Mouse (Mus musculus) spleen, adult 2 months (tissue): ENCODE results near the gene R3hdm2. TPM values are rescaled to one million over a fixed set of nuclear protein-coding genes. Genes with fewer than 3 reads are reported as not detected.

Source experiments
- DNase-seq, 2 experiments: peaks; one replicate each; pipeline versions ENCODE4 v3.0.0 to v3.0.0-alpha.2; 2012 to 2021; ENCODE audit warnings: low spot score in 2 of 2, low read depth in 1 of 2
- H3K27ac ChIP-seq: fragments of 200-500 bp; 2 replicates; pipeline ENCODE4 v1.5.1; 2012; ENCODE audit warnings: low read length, inconsistent platforms; ENCODE audit not compliant: insufficient read depth
- H3K27me3 ChIP-seq: fragments of 200-500 bp; 2 replicates; pipeline ENCODE4 v1.6.1; 2012; ENCODE audit warnings: mild to moderate bottlenecking, moderate library complexity, low read length, inconsistent platforms; ENCODE audit not compliant: control insufficient read depth, insufficient read depth
- H3K36me3 ChIP-seq: fragments of 200-500 bp; 2 replicates; pipeline ENCODE4 v1.6.1; 2012; ENCODE audit warnings: mild to moderate bottlenecking, low read length, inconsistent platforms; ENCODE audit not compliant: control insufficient read depth, insufficient read depth
- H3K4me1 ChIP-seq: fragments of 200-500 bp; 2 replicates; pipeline ENCODE4 v1.6.1; 2011; ENCODE audit warnings: inconsistent platforms; ENCODE audit not compliant: control insufficient read depth, insufficient read depth, insufficient read length
- H3K4me3 ChIP-seq: fragments of 200-500 bp; 2 replicates; pipeline ENCODE4 v1.5.1; 2011; ENCODE audit warnings: mild to moderate bottlenecking, inconsistent platforms; ENCODE audit not compliant: insufficient read depth, insufficient read length; ENCODE audit errors: extremely low read depth
- CTCF ChIP-seq: fragments of 200-500 bp; IDR thresholded peaks from 2 replicates; pipeline ENCODE4 v1.5.1; 2011; ENCODE audit warnings: mild to moderate bottlenecking, inconsistent platforms; ENCODE audit not compliant: insufficient read depth, insufficient read length, insufficient replicate concordance; ENCODE audit errors: extremely low read depth
- POLR2A ChIP-seq: fragments of 200-500 bp; IDR thresholded peaks from 2 replicates; pipeline ENCODE4 v1.6.1; 2011; ENCODE audit warnings: low read depth, low read length, inconsistent platforms
- WGBS: fragments of 180-500 bp; shearing (Covaris S2); methylation state at CpG from one replicate; pipeline ENCODE4 v1.1.7; 2018; 5-methylcytosine and 5-hydroxymethylcytosine counted together
- polyA plus RNA-seq: library from polyadenylated mRNA; depleted of rRNA; stranded (reverse); fragments of >200 nt; gene quantifications from 2 replicates; pipeline ENCODE4 v1.2.3, GENCODE M21; 2012

R3hdm2 gene
- polyA plus RNA-seq, 1 experiment: 67.6 TPM

DNA sequence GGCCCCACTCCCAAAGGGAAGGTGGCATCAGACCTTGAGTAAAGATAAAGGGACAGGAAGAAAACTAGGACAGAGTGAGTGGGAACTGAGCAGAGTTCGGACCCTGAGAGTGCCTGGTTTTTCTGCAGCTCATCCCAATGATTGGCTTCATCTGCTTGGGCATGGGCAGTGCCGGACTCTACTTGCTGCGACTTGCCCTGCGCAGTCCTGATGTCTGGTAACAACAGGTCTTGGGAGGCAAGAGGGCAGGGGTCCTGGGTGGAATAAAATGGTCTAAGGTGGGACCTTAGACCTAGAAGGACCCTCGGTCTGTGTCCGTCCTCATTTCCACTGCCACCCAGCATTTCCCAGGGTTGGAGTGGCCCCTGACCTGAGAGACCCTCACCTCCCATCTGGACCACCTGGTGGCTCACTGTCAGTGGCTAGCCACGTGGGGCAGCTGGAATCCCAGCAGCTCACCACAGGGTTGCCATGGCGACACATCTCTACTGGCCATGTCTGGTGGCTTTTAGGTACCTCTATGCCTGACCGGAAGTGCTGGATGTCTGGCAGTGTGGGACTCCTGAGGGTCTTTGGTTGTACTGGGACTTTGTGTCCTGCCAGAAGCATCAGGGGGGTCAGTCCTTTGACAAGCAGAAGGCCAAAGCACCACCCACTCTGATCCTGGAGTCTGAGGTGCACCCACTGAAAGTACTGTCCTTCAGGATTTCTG lies 135.3 kb downstream of the R3hdm2 start:
- no peak for DNase-seq
- Histone ChIP-seq H3K27me3 (peaks cover 12% of the 10 kb centered on the region), H3K36me3 (peaks cover 18% of the 10 kb centered on the region), H3K4me1 (peaks cover 13% of the 10 kb centered on the region; the same call in 1 of the 2 replicates), H3K27ac (no peak overlapping the region), H3K4me3 (no peak overlapping the region)
- TF ChIP-seq CTCF: no peak
- no peak for TF ChIP-seq POLR2A
- 48% methylated on average over 9 of the region's 9 CpGs for WGBS

DNA sequence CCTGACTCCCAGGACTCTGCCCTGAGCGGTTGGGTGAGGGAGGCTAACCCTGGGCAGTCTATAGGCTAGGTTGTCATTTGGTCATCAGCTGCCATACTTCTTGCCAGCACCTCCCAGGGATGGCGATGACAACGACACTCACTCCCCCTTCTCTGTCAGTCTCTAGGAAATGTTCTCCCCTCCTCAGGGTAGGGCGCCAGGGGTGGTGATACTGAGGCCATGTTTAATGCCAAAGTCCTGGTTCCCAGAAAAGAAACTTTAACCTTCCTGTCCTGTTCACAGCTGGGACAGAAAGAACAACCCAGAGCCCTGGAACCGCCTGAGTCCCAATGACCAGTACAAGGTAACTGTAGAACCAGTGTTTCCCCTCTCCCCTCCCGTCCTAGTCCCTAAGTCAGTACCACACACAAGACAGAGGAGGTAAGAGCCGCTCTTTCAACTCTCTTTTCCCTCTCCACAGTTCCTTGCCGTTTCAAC lies 135.9 kb downstream of the R3hdm2 start:
- TF ChIP-seq CTCF (no peak), POLR2A (no peak)
- Histone ChIP-seq H3K4me3 (no peak overlapping the region), H3K4me1 (peaks cover 16% of the 10 kb centered on the region), H3K27me3 (peaks cover 12% of the 10 kb centered on the region), H3K27ac (no peak overlapping the region), H3K36me3 (peaks cover 18% of the 10 kb centered on the region)
- no peak for DNase-seq
- WGBS: 66% methylated on average over 8 of the region's 8 CpGs

DNA sequence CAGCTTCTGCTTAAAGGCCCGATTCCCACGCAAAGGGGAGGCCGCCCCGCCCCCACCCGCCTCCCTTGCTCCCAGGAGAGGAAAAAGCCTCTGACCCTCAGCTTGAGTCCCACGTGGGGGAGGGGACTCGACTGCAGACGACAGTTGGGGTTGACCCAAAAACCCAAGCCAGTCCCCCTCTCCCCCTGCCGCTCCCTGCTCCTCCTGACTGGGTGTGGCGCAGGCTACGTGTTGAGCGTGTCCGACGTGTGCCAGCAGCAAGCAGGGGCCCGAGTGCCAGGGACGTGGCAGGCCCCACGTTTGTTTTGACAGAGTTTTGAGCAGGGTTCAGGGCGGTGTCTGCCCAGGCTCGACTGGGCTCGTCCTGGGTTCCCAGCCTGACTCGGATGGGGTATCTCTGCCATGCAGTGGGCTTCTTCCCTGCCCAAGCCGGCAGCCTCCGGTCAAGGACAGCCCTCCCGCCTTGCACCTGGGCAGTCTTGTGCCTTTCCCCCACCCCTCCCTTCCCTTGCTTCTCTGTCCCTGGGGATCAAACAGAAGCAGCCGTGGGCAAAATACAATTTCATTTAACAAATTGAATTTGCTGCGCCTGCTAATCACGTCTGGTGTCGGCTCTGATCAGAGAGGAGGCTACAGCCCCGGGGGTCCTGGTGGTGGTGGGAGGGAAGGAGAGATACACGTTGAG lies 136.6 kb downstream of the R3hdm2 start:
- Histone ChIP-seq H3K4me1 (peaks cover 20% of the 10 kb centered on the region), H3K27ac (no peak overlapping the region), H3K27me3 (peaks cover 12% of the 10 kb centered on the region), H3K4me3 (no peak overlapping the region), H3K36me3 (peaks cover 18% of the 10 kb centered on the region)
- 67% methylated on average over 30 of the region's 30 CpGs for WGBS
- no peak for TF ChIP-seq CTCF
- no peak for TF ChIP-seq POLR2A
- no peak for DNase-seq

DNA sequence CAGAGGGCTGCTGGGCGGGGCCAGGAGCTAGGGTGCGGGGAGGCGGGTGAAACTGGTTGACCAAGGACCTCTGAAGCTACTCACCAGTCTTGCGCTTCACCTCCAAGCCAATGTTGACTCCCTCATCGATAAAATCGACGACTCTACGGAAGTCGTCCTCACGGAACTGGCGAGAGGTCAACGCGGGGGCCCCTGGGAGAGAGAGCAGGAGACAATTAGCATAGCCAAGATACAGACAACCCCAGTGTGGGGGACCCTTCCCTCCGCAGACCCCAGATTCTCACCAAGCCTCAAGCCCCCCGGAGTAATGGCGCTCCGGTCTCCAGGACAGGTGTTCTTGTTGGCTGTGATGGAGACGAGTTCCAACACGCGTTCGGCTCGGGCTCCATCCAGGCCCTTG lies 137.8 kb downstream of the R3hdm2 start:
- Histone ChIP-seq H3K27me3 (peaks cover 12% of the 10 kb centered on the region), H3K4me1 (peaks cover 15% of the 10 kb centered on the region), H3K4me3 (no peak overlapping the region), H3K36me3 (peaks cover 18% of the 10 kb centered on the region), H3K27ac (no peak overlapping the region)
- DNase-seq: no peak
- TF ChIP-seq CTCF (no peak), POLR2A (no peak)
- WGBS: 97% methylated on average over 22 of the region's 22 CpGs

DNA sequence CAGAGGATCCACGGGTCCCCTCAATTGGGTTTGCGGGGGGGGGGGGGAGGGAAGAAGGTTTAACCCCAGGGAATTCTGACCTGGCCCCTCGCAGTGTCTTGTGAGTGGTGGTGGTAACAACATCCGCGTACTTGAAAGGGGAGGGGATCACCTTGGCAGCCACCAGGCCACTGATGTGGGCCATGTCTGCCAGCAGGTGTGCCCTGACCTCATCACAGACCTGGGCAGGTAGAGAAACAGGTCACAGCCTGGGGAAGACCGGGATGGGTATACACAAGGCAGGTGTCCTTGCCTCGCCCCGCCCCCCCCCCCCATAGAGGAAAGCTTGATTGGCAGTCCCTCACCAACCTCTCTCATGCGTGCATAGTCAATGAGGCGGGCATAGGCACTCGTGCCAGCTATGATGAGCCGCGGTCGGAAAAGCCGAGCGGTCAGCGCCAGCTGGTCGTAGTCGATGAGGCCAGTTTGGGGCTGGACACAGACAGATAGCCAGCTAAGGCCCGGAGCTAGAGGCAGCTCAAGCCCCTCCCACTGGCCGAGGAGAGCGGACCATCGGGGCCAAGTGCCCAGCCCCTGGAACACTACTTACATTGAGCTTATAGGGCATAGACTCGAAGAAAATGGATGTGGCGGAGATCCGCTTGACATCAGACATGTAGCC lies 139.0 kb downstream of the R3hdm2 start:
- WGBS: 95% methylated on average over 25 of the region's 26 CpGs
- H3K27ac ChIP-seq: no peak overlapping the region
- no peak overlapping the region for H3K4me3 ChIP-seq
- no peak for TF ChIP-seq CTCF
- TF ChIP-seq POLR2A: no peak
- H3K36me3 ChIP-seq: peaks cover 18% of the 10 kb centered on the region
- peaks cover 7% of the 10 kb centered on the region for H3K4me1 ChIP-seq
- H3K27me3 ChIP-seq: peaks cover 4% of the 10 kb centered on the region; the same call in 1 of the 2 replicates
- DNase-seq: no peak

DNA sequence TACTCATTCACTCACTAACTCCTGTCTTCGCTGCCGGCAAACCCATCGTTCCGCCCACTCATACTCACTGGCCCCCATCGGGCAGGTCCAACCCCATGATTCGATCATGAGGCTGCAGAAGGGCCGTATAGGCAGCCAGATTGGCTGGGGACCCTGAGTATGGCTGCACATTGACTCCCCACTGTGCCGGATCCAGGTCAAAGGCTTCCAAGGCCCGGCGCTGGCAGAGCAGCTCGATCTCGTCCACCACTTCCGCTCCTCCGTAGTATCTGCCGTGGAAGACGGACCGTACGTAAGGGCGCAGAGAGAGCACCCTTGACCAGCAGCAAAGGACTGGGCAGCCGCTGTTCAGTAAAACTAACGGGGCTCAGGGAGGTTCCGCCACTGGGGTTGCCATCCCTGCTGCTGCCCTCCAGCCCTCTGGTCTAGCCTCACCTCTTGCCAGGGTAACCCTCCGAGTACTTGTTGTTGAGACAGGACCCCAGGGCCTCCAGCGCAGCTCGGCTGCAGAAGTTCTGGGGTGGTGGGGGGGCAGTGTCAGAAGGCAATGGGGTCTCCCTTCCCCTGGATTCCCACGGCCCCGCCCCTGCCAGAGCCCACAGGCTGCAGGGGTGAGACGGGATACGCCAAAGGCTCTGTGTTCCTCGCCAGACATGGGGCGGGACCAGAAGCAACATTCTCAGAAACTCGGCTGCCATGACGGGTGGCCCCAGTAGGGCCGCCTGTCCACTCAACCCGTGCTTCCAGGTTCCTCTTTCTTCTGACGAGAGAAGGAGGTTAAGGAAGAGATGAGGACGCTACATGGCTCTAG lies 140.0 kb downstream of the R3hdm2 start:
- DNase-seq: no peak
- no peak for TF ChIP-seq CTCF
- no peak for TF ChIP-seq POLR2A
- Histone ChIP-seq H3K27ac (no peak overlapping the region), H3K4me1 (peaks cover 7% of the 10 kb centered on the region), H3K4me3 (no peak overlapping the region), H3K27me3 (peaks cover 7% of the 10 kb centered on the region), H3K36me3 (peaks cover 18% of the 10 kb centered on the region)
- WGBS: 91% methylated on average over 37 of the region's 37 CpGs
